Mouse (Mus musculus): ENCODE data around the gene Pex11g. TPM values are rescaled to one million over a fixed set of nuclear protein-coding genes. Genes with fewer than 3 reads are reported as not detected.

Gene Pex11g
- polyA plus RNA-seq, 1 experiment from 2014 or later, result 3.2 TPM

DNA sequence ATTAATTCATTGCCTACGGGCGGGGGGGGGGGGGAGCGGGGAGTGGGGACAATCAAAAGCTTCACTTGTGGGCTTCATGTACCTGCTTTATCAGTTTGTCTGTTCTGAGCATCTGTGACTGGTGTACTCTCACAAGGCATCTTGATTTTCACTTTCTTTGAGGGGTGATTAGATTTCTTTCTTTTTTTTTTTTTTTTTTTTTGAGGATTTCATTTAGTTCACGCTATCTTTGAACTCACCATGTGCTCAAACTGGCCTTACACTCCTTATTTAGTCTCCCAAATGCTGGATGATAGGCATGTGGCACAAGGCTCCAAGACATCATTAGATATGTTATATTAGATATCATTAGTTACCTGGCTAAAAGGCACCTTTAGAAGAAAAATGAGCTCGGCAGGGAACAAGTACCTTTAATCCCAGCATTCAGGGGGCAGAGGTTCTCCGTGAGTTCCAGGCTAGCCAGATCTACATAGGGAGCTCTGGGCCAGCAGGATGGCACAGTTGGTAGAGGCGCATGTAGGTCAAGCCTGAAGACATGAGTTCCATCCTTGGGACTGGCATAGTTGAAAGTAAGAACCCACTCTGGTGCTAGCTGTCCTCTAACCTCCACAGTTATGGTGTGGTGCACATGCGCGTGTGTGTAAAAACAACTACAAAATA, 536 bp upstream of the Pex11g start:
- H3K36me3 ChIP-seq (ENCODE audit: control insufficient read depth, insufficient read depth, low read length), result no peaks in the 10 kb centered on the region
- DNase-seq, result peak; percentile 43
- ATAC-seq (ENCODE audit: low FRiP score, low TSS enrichment), result peak; percentile 1; the same call in 1 of the 2 replicates

DNA sequence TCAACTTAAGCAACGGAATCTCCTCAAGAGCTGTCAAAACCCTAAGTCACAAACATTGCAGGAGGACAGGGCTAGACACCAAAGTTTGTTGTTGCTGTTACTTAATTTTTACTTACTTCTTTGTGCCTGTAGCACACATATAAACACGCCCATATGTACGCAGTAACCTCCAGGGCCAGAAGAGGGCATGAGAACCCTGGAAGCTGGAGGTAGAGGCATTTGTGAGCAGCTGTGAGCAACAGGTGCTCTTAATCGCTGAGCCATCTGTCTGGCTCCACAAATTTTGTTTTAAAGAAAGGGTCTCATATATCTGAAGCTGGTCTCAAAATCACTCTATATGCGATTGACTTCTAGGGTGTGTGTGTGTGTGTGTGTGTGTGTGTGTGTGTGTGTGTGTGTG, 3.2 kb downstream of the Pex11g start:
- Histone ChIP-seq H3K4me2 (ENCODE audit: low read length) (no peak overlapping the region), H3K9me3 (ENCODE audit: control insufficient read depth, low read length) (no peaks in the 10 kb centered on the region), H3K27me3 (ENCODE audit: control insufficient read depth, insufficient read depth, low read length) (no peaks in the 10 kb centered on the region), H3K36me3 (ENCODE audit: control insufficient read depth, insufficient read depth, low read length) (0 out of 2 replicates have a peak, but pooled peaks cover 3% of the 10 kb centered on the region), H3K27ac (replicated peaks; ENCODE audit: low read depth, low read length) (no peak overlapping the region), H3K4me3 (replicated peaks; ENCODE audit: low read depth, low read length) (no peak overlapping the region), H3K9ac (replicated peaks; ENCODE audit: low read length) (no peak overlapping the region), H3K4me1 (ENCODE audit: control insufficient read depth, insufficient read depth, low read length) (peaks cover 4% of the 10 kb centered on the region)
- no peak for ATAC-seq (ENCODE audit: low FRiP score, low TSS enrichment)
- peak; percentile 58 for DNase-seq
- WGBS, result 54% methylated on average over 5 of the region's 5 CpGs

More for the DNA sequence above, 536 bp upstream of the Pex11g start:
- WGBS, result 46% methylated on average over 9 of the region's 9 CpGs
- Histone ChIP-seq H3K9me3 (ENCODE audit: control insufficient read depth, low read length) (no peaks in the 10 kb centered on the region), H3K4me3 (replicated peaks; ENCODE audit: low read depth, low read length) (peak overlapping the region; percentile 43), H3K4me2 (ENCODE audit: low read length) (peak overlapping the region; percentile 68), H3K9ac (replicated peaks; ENCODE audit: low read length) (peak overlapping the region; percentile 62; the same call in 1 of the 2 replicates), H3K27me3 (ENCODE audit: control insufficient read depth, insufficient read depth, low read length) (no peaks in the 10 kb centered on the region), H3K4me1 (ENCODE audit: control insufficient read depth, insufficient read depth, low read length) (peaks cover 4% of the 10 kb centered on the region), H3K27ac (replicated peaks; ENCODE audit: low read depth, low read length) (peak overlapping the region; percentile 90)

DNA sequence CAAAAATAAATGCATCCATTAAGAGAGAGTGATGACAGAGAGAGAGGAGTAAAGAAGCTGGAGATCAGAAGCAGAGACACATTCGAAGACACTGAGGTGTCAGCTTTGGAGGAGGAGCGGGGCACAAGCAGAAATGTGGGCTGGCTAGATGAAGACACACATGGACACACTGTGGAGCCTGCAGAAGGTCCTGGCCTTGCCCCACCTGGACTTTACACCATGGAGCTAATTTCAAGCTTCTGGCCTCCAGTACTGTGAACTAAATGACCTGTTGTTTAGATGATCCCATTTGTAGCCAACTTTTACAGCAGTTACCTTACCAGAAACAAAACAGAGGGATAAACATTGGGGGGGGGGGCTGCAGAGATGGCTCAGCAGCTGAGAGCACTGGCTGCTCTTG, 4.2 kb downstream of the Pex11g start:
- Histone ChIP-seq H3K4me1 (ENCODE audit: control insufficient read depth, insufficient read depth, low read length) (peaks cover 3% of the 10 kb centered on the region), H3K27me3 (ENCODE audit: control insufficient read depth, insufficient read depth, low read length) (no peaks in the 10 kb centered on the region), H3K36me3 (ENCODE audit: control insufficient read depth, insufficient read depth, low read length) (peaks cover 8% of the 10 kb centered on the region; the same call in 1 of the 2 replicates), H3K27ac (replicated peaks; ENCODE audit: low read depth, low read length) (no peak overlapping the region), H3K9me3 (ENCODE audit: control insufficient read depth, low read length) (no peaks in the 10 kb centered on the region), H3K4me3 (replicated peaks; ENCODE audit: low read depth, low read length) (no peak overlapping the region), H3K4me2 (ENCODE audit: low read length) (no peak overlapping the region), H3K9ac (replicated peaks; ENCODE audit: low read length) (no peak overlapping the region)
- DNase-seq, result no peak
- 87% methylated on average over 2 of the region's 2 CpGs for WGBS
- no peak for ATAC-seq (ENCODE audit: low FRiP score, low TSS enrichment)

GRCm38 (mm10) chr8:3451992-3452391, 15.5 kb downstream of the Pex11g start:
- no peaks in the 10 kb centered on the region for H3K9me3 ChIP-seq (ENCODE audit: control insufficient read depth, low read length)
- peaks cover 83% of the 10 kb centered on the region for H3K36me3 ChIP-seq (ENCODE audit: control insufficient read depth, insufficient read depth, low read length)
- no peak overlapping the region for H3K27ac ChIP-seq (replicated peaks; ENCODE audit: low read depth, low read length)
- H3K4me3 ChIP-seq (replicated peaks; ENCODE audit: low read depth, low read length), result no peak overlapping the region
- 96% methylated on average over 25 of the region's 25 CpGs for WGBS
- no peak overlapping the region for H3K9ac ChIP-seq (replicated peaks; ENCODE audit: low read length)
- no peak for DNase-seq
- H3K4me2 ChIP-seq (ENCODE audit: low read length), result no peak overlapping the region
- H3K27me3 ChIP-seq (ENCODE audit: control insufficient read depth, insufficient read depth, low read length), result no peaks in the 10 kb centered on the region
- no peak for ATAC-seq (ENCODE audit: low FRiP score, low TSS enrichment)
- H3K4me1 ChIP-seq (ENCODE audit: control insufficient read depth, insufficient read depth, low read length), result no peaks in the 10 kb centered on the region

DNA sequence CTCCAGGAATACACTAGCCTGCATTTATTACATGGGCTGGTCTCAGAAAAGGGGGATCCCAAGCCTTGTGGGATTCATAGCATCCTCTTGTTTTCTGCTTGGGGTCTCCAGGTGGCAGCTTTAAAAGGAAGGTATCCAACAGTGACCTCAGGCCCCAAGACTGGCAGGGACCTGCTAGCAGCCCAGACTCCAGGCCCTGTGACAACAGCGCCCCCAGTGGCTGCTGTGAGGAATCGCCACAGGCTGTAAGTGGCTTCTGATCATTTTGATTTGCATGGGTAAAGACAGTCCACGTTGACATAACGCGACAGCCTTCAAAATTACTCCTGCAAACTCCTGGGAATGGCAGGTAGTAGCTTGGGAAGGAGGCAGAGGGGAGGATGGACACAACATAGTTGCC, 16.8 kb downstream of the Pex11g start:
- Histone ChIP-seq H3K4me1 (ENCODE audit: control insufficient read depth, insufficient read depth, low read length) (no peaks in the 10 kb centered on the region), H3K36me3 (ENCODE audit: control insufficient read depth, insufficient read depth, low read length) (peaks cover 84% of the 10 kb centered on the region), H3K4me3 (replicated peaks; ENCODE audit: low read depth, low read length) (no peak overlapping the region), H3K9ac (replicated peaks; ENCODE audit: low read length) (no peak overlapping the region), H3K27ac (replicated peaks; ENCODE audit: low read depth, low read length) (no peak overlapping the region), H3K9me3 (ENCODE audit: control insufficient read depth, low read length) (no peaks in the 10 kb centered on the region), H3K27me3 (ENCODE audit: control insufficient read depth, insufficient read depth, low read length) (no peaks in the 10 kb centered on the region), H3K4me2 (ENCODE audit: low read length) (no peak overlapping the region)
- no peak; the same call in 1 of the 2 replicates for ATAC-seq (ENCODE audit: low FRiP score, low TSS enrichment)
- peak; percentile 83 for DNase-seq
- 33% methylated on average over 5 of the region's 5 CpGs for WGBS

- DNase-seq (no peak), ATAC-seq (ENCODE audit: low FRiP score, low TSS enrichment) (no peak)
- Histone ChIP-seq H3K27ac (replicated peaks; ENCODE audit: low read depth, low read length) (no peak overlapping the region), H3K9me3 (ENCODE audit: control insufficient read depth, low read length) (no peaks in the 10 kb centered on the region), H3K4me1 (ENCODE audit: control insufficient read depth, insufficient read depth, low read length) (no peaks in the 10 kb centered on the region), H3K36me3 (ENCODE audit: control insufficient read depth, insufficient read depth, low read length) (peaks cover 76% of the 10 kb centered on the region), H3K9ac (replicated peaks; ENCODE audit: low read length) (no peak overlapping the region), H3K4me3 (replicated peaks; ENCODE audit: low read depth, low read length) (no peak overlapping the region), H3K27me3 (ENCODE audit: control insufficient read depth, insufficient read depth, low read length) (no peaks in the 10 kb centered on the region), H3K4me2 (ENCODE audit: low read length) (no peak overlapping the region)
- 83% methylated on average over 2 of the region's 2 CpGs for WGBS
Measured at GRCm38 (mm10) chr8:3449226-3449625, 18.3 kb downstream of the Pex11g start.

- Histone ChIP-seq H3K4me1 (ENCODE audit: control insufficient read depth, insufficient read depth, low read length) (no peaks in the 10 kb centered on the region), H3K4me3 (replicated peaks; ENCODE audit: low read depth, low read length) (no peak overlapping the region), H3K36me3 (ENCODE audit: control insufficient read depth, insufficient read depth, low read length) (peaks cover 79% of the 10 kb centered on the region), H3K4me2 (ENCODE audit: low read length) (no peak overlapping the region), H3K27me3 (ENCODE audit: control insufficient read depth, insufficient read depth, low read length) (no peaks in the 10 kb centered on the region), H3K9ac (replicated peaks; ENCODE audit: low read length) (no peak overlapping the region), H3K9me3 (ENCODE audit: control insufficient read depth, low read length) (no peaks in the 10 kb centered on the region), H3K27ac (replicated peaks; ENCODE audit: low read depth, low read length) (no peak overlapping the region)
- ATAC-seq (ENCODE audit: low FRiP score, low TSS enrichment) (no peak), DNase-seq (peak; percentile 29)
- 81% methylated on average over 12 of the region's 12 CpGs for WGBS
Measured at GRCm38 (mm10) chr8:3439510-3439909, 28.0 kb downstream of the Pex11g start.

GRCm38 (mm10) chr8:3436492-3436891, 31.0 kb downstream of the Pex11g start:
- Histone ChIP-seq H3K9ac (replicated peaks; ENCODE audit: low read length) (no peak overlapping the region), H3K4me1 (ENCODE audit: control insufficient read depth, insufficient read depth, low read length) (no peaks in the 10 kb centered on the region), H3K9me3 (ENCODE audit: control insufficient read depth, low read length) (no peaks in the 10 kb centered on the region), H3K4me3 (replicated peaks; ENCODE audit: low read depth, low read length) (no peak overlapping the region), H3K36me3 (ENCODE audit: control insufficient read depth, insufficient read depth, low read length) (peaks cover 97% of the 10 kb centered on the region), H3K27ac (replicated peaks; ENCODE audit: low read depth, low read length) (no peak overlapping the region), H3K27me3 (ENCODE audit: control insufficient read depth, insufficient read depth, low read length) (no peaks in the 10 kb centered on the region), H3K4me2 (ENCODE audit: low read length) (no peak overlapping the region)
- ATAC-seq (ENCODE audit: low FRiP score, low TSS enrichment), result no peak
- WGBS, result 81% methylated on average over 6 of the region's 6 CpGs
- DNase-seq, result no peak

GRCm38 (mm10) chr8:3431113-3431512, 36.4 kb downstream of the Pex11g start:
- Histone ChIP-seq H3K4me3 (replicated peaks; ENCODE audit: low read depth, low read length) (no peak overlapping the region), H3K27ac (replicated peaks; ENCODE audit: low read depth, low read length) (no peak overlapping the region), H3K9ac (replicated peaks; ENCODE audit: low read length) (no peak overlapping the region), H3K9me3 (ENCODE audit: control insufficient read depth, low read length) (no peaks in the 10 kb centered on the region), H3K4me2 (ENCODE audit: low read length) (no peak overlapping the region), H3K27me3 (ENCODE audit: control insufficient read depth, insufficient read depth, low read length) (no peaks in the 10 kb centered on the region), H3K36me3 (ENCODE audit: control insufficient read depth, insufficient read depth, low read length) (peaks cover 78% of the 10 kb centered on the region), H3K4me1 (ENCODE audit: control insufficient read depth, insufficient read depth, low read length) (no peaks in the 10 kb centered on the region)
- ATAC-seq (ENCODE audit: low FRiP score, low TSS enrichment) (no peak), DNase-seq (no peak)
- WGBS, result 94% methylated on average over 3 of the region's 3 CpGs

Measured in midbrain, embryonic 14.5 days (tissue).